Mouse (Mus musculus) liver, embryonic 14.5 days (tissue): ENCODE data around the gene Pgpep1. TPM values are rescaled to one million over a fixed set of nuclear protein-coding genes. Genes with fewer than 3 reads are reported as not detected.

ENCODE experiments used
- ATAC-seq: fragments of 200-750 bp; cut with Nextera tagmentation; 2 replicates; pipeline ENCODE4 v1.8.0; 2017; ENCODE audit warnings: moderate number of reproducible peaks, mild to moderate bottlenecking, moderate library complexity; ENCODE audit not compliant: insufficient read depth
- DNase-seq, 3 experiments: peaks; one replicate each; pipeline ENCODE4 v3.0.0-alpha.2; 2012 to 2013; ENCODE audit warnings: low read depth in 3 of 3, low spot score in 3 of 3
- H3K27ac ChIP-seq: fragments of 300-500 bp; sonication (generic); 2 replicates; pipeline ENCODE4 v1.5.1; 2014; ENCODE audit warnings: moderate library complexity, mild to moderate bottlenecking, control low read depth, inconsistent platforms
- H3K27me3 ChIP-seq: fragments of 300-500 bp; sonication (generic); 2 replicates; pipeline ENCODE4 v1.6.1; 2014; ENCODE audit warnings: mild to moderate bottlenecking, low read length, moderate library complexity; ENCODE audit not compliant: control insufficient read depth, insufficient read depth
- H3K36me3 ChIP-seq: fragments of 300-500 bp; sonication (generic); replicated peaks from 2 replicates; pipeline ENCODE4 v1.6.1; 2014; ENCODE audit warnings: low read depth; ENCODE audit not compliant: control insufficient read depth, insufficient read depth
- H3K4me1 ChIP-seq, 2 experiments: fragments of 200-500 bp in 1 of 2; fragments of 300-500 bp in 1 of 2; sonication (generic) in 1 of 2; replicated peaks; 2 replicates each; pipeline ENCODE4 v1.6.1; 2012 to 2014; ENCODE audit warnings: antibody characterized with exemption in 1 of 2, inconsistent platforms in 1 of 2, low read length in 1 of 2; ENCODE audit not compliant: control insufficient read depth in 2 of 2, insufficient read depth in 2 of 2
- H3K4me2 ChIP-seq: fragments of 300-500 bp; sonication (generic); 2 replicates; pipeline ENCODE4 v1.6.1; 2014; ENCODE audit warnings: low read depth, mild to moderate bottlenecking, control low read depth, moderate library complexity
- H3K4me3 ChIP-seq, 2 experiments: fragments of 200-500 bp in 1 of 2; fragments of 300-500 bp in 1 of 2; sonication (generic) in 1 of 2; 2 replicates each; pipeline ENCODE4 v1.5.1; 2012 to 2014; ENCODE audit warnings: low read depth in 2 of 2, low read length in 2 of 2, mild to moderate bottlenecking in 2 of 2, control low read depth in 1 of 2, inconsistent platforms in 1 of 2, moderate library complexity in 1 of 2; ENCODE audit not compliant: insufficient read depth in 1 of 2
- H3K9ac ChIP-seq: fragments of 300-500 bp; sonication (generic); replicated peaks from 2 replicates; pipeline ENCODE4 v1.6.1; 2014; ENCODE audit warnings: mild to moderate bottlenecking, control low read depth, moderate library complexity
- H3K9me3 ChIP-seq: fragments of 300-500 bp; sonication (generic); 2 replicates; pipeline ENCODE4 v1.6.1; 2016; ENCODE audit warnings: low read length, mixed read lengths; ENCODE audit not compliant: control insufficient read depth
- CTCF ChIP-seq: IDR thresholded peaks from 2 replicates; pipeline ENCODE4 v1.5.1; 2016; ENCODE audit warnings: antibody characterized with exemption, low read depth, control low read depth
- EP300 ChIP-seq: IDR thresholded peaks from 2 replicates; pipeline ENCODE4 v1.6.1; 2016; ENCODE audit warnings: antibody characterized with exemption, low read depth
- WGBS: fragments of 180-500 bp; shearing (Covaris S2); extraction: QIAGEN DNeasy Blood & Tissue Kit; methylation state at CpG from one replicate; pipeline ENCODE4 v1.1.7; 2014; ENCODE audit not compliant: insufficient replicate concordance; 5-methylcytosine and 5-hydroxymethylcytosine counted together
- polyA plus RNA-seq, 2 experiments: library from polyadenylated mRNA; depleted of rRNA in 1 of 2; stranded (reverse) in 1 of 2; unstranded in 1 of 2; fragments of >200 nt; fragmentation: Nextera tagmentation in 1 of 2; extraction: Ambion mirVana in 1 of 2; gene quantifications; 2 replicates each; pipeline versions ENCODE4 v1.2.1 to v1.2.3; 2012 to 2014

The Pgpep1 gene
- polyA plus RNA-seq, 2 experiments = 8.6 to 19.8 TPM

- ATAC-seq = no peak
- WGBS = 79% methylated on average over 13 of the region's 13 CpGs
- no peak overlapping the region for H3K4me3 ChIP-seq
- peaks cover 11 to 21% of the 10 kb centered on the region in 2 experiments for H3K4me1 ChIP-seq
- TF ChIP-seq CTCF (no peak), EP300 (no peak)
- H3K27me3 ChIP-seq = no peaks in the 10 kb centered on the region
- H3K4me2 ChIP-seq = no peak overlapping the region
- no peak overlapping the region for H3K9ac ChIP-seq
- DNase-seq = no peak
- H3K27ac ChIP-seq = no peak overlapping the region
- H3K36me3 ChIP-seq = peaks cover 4% of the 10 kb centered on the region
- no peaks in the 10 kb centered on the region for H3K9me3 ChIP-seq
Observed at GRCm38 (mm10) chr8:70656193-70656790, 3.9 kb downstream of the Pgpep1 start.

- Histone ChIP-seq H3K36me3 (peaks cover 6% of the 10 kb centered on the region), H3K4me1 (peaks cover 7 to 15% of the 10 kb centered on the region in 2 experiments), H3K9me3 (no peaks in the 10 kb centered on the region), H3K27ac (no peak overlapping the region), H3K27me3 (no peaks in the 10 kb centered on the region), H3K4me3 (no peak overlapping the region), H3K9ac (no peak overlapping the region), H3K4me2 (no peak overlapping the region)
- no peak for TF ChIP-seq CTCF
- no peak for TF ChIP-seq EP300
- DNase-seq (no peak), ATAC-seq (no peak)
- 67% methylated on average over 2 of the region's 2 CpGs for WGBS
Observed at GRCm38 (mm10) chr8:70655469-70655868, 4.7 kb downstream of the Pgpep1 start.

- Histone ChIP-seq H3K27me3 (no peaks in the 10 kb centered on the region), H3K9me3 (no peaks in the 10 kb centered on the region), H3K27ac (no peak overlapping the region), H3K36me3 (peaks cover 9% of the 10 kb centered on the region), H3K4me3 (no peak overlapping the region), H3K4me1 (peaks cover 3 to 11% of the 10 kb centered on the region in 2 experiments; a peak in 3 of 4 replicates), H3K9ac (no peak overlapping the region), H3K4me2 (no peak overlapping the region)
- WGBS = 24% methylated on average over 1 of the region's 1 CpGs
- TF ChIP-seq EP300 (no peak), CTCF (no peak)
- no peak for ATAC-seq
- DNase-seq = no peak
Observed at GRCm38 (mm10) chr8:70654121-70654520, 6.1 kb downstream of the Pgpep1 start.

- Histone ChIP-seq H3K27ac (no peak overlapping the region), H3K36me3 (peaks cover 9% of the 10 kb centered on the region), H3K4me1 (peaks cover 3 to 4% of the 10 kb centered on the region in 2 experiments; a peak in 2 of 4 replicates), H3K4me2 (no peak overlapping the region), H3K9me3 (no peaks in the 10 kb centered on the region), H3K27me3 (no peaks in the 10 kb centered on the region), H3K9ac (no peak overlapping the region), H3K4me3 (no peak overlapping the region)
- WGBS = 35% methylated on average over 2 of the region's 2 CpGs
- TF ChIP-seq EP300 (no peak), CTCF (peak; percentile 93)
- ATAC-seq (no peak), DNase-seq (no peak)
Observed at GRCm38 (mm10) chr8:70653226-70653625, 7.0 kb downstream of the Pgpep1 start.

- DNase-seq = no peak
- Histone ChIP-seq H3K36me3 (peaks cover 9% of the 10 kb centered on the region), H3K4me2 (no peak overlapping the region), H3K4me3 (no peak overlapping the region), H3K9me3 (no peaks in the 10 kb centered on the region), H3K27me3 (no peaks in the 10 kb centered on the region), H3K4me1 (peaks cover 6 to 10% of the 10 kb centered on the region in 2 experiments; a peak in 2 of 4 replicates), H3K27ac (no peak overlapping the region), H3K9ac (no peak overlapping the region)
- no peak for ATAC-seq
- TF ChIP-seq CTCF = no peak
- WGBS = 89% methylated on average over 17 of the region's 17 CpGs
Observed at GRCm38 (mm10) chr8:70650351-70650750, 9.8 kb downstream of the Pgpep1 start.
